Mouse (Mus musculus) spleen, adult 2 months (tissue): Measurements from ENCODE around the gene Cldn7. TPM values are rescaled to one million over a fixed set of nuclear protein-coding genes. Genes with fewer than 3 reads are reported as not detected.
A peak's percentile ranks its signal among the peaks of the same experiment; 100 is the strongest.

Experiments
- DNase-seq, 2 experiments: peaks; one replicate each; pipeline versions ENCODE4 v3.0.0 to v3.0.0-alpha.2; 2012 to 2021; ENCODE audit warnings: low spot score in 2 of 2, low read depth in 1 of 2
- H3K27ac ChIP-seq: fragments of 200-500 bp; 2 replicates; pipeline ENCODE4 v1.5.1; 2012; ENCODE audit warnings: low read length, inconsistent platforms; ENCODE audit not compliant: insufficient read depth
- H3K27me3 ChIP-seq: fragments of 200-500 bp; 2 replicates; pipeline ENCODE4 v1.6.1; 2012; ENCODE audit warnings: mild to moderate bottlenecking, moderate library complexity, low read length, inconsistent platforms; ENCODE audit not compliant: control insufficient read depth, insufficient read depth
- H3K36me3 ChIP-seq: fragments of 200-500 bp; 2 replicates; pipeline ENCODE4 v1.6.1; 2012; ENCODE audit warnings: mild to moderate bottlenecking, low read length, inconsistent platforms; ENCODE audit not compliant: control insufficient read depth, insufficient read depth
- H3K4me1 ChIP-seq: fragments of 200-500 bp; 2 replicates; pipeline ENCODE4 v1.6.1; 2011; ENCODE audit warnings: inconsistent platforms; ENCODE audit not compliant: control insufficient read depth, insufficient read depth, insufficient read length
- H3K4me3 ChIP-seq: fragments of 200-500 bp; 2 replicates; pipeline ENCODE4 v1.5.1; 2011; ENCODE audit warnings: mild to moderate bottlenecking, inconsistent platforms; ENCODE audit not compliant: insufficient read depth, insufficient read length; ENCODE audit errors: extremely low read depth
- CTCF ChIP-seq: fragments of 200-500 bp; IDR thresholded peaks from 2 replicates; pipeline ENCODE4 v1.5.1; 2011; ENCODE audit warnings: mild to moderate bottlenecking, inconsistent platforms; ENCODE audit not compliant: insufficient read depth, insufficient read length, insufficient replicate concordance; ENCODE audit errors: extremely low read depth
- POLR2A ChIP-seq: fragments of 200-500 bp; IDR thresholded peaks from 2 replicates; pipeline ENCODE4 v1.6.1; 2011; ENCODE audit warnings: low read depth, low read length, inconsistent platforms
- WGBS: fragments of 180-500 bp; shearing (Covaris S2); methylation state at CpG from one replicate; pipeline ENCODE4 v1.1.7; 2018; 5-methylcytosine and 5-hydroxymethylcytosine counted together
- polyA plus RNA-seq: library from polyadenylated mRNA; depleted of rRNA; stranded (reverse); fragments of >200 nt; gene quantifications from 2 replicates; pipeline ENCODE4 v1.2.3, GENCODE M21; 2012

The Cldn7 gene
- polyA plus RNA-seq, 1 experiment: 2.0 TPM

DNA sequence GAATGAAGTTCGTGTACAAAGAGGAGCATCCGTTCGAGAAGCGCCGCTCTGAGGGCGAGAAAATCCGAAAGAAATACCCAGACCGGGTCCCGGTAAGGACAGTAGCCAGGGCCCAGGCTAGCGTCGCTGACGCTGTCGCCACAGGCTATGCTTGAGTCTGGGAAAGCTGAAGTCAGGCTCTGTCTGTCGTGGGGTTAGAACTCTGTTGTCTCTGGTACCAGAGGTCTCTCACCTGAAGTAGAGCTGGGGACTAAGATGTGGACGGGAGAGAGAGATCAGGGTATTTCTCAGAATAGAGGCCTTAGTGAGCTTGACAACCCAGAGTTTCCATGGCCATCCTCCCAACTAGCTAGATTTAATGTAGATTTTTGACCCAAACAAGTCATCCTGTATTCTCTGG lies 27.1 kb downstream of the Cldn7 start:
- Histone ChIP-seq H3K27ac (peak overlapping the region; percentile 81), H3K27me3 (no peaks in the 10 kb centered on the region), H3K4me3 (peak overlapping the region; percentile 63), H3K4me1 (peaks cover 7% of the 10 kb centered on the region; the same call in 1 of the 2 replicates), H3K36me3 (peaks cover 19% of the 10 kb centered on the region)
- TF ChIP-seq POLR2A (no peak), CTCF (no peak)
- no peak for DNase-seq
- WGBS: under 1% methylated on average over 15 of the region's 15 CpGs

DNA sequence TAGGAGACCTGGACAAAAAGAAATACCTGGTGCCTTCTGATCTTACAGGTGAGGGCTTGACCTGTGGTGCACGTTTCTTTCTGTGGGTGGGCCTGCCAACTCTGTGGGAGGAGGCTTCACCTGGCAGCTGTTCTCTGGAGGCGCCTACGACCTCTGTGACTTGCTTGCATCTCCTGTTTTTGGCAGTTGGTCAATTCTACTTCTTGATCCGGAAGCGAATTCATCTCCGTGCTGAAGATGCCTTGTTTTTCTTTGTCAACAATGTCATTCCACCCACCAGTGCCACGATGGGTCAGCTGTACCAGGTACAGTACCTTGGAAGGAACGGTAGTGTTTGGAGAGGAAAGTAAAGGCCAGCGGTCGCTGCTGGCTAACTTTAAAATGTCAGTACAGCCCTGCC lies 27.8 kb downstream of the Cldn7 start:
- DNase-seq: no peak
- Histone ChIP-seq H3K4me1 (peaks cover 7% of the 10 kb centered on the region; the same call in 1 of the 2 replicates), H3K27me3 (no peaks in the 10 kb centered on the region), H3K27ac (no peak overlapping the region), H3K4me3 (peak overlapping the region; percentile 37; the same call in 1 of the 2 replicates), H3K36me3 (peaks cover 17% of the 10 kb centered on the region)
- 75% methylated on average over 10 of the region's 10 CpGs for WGBS
- TF ChIP-seq POLR2A (no peak), CTCF (no peak)

DNA sequence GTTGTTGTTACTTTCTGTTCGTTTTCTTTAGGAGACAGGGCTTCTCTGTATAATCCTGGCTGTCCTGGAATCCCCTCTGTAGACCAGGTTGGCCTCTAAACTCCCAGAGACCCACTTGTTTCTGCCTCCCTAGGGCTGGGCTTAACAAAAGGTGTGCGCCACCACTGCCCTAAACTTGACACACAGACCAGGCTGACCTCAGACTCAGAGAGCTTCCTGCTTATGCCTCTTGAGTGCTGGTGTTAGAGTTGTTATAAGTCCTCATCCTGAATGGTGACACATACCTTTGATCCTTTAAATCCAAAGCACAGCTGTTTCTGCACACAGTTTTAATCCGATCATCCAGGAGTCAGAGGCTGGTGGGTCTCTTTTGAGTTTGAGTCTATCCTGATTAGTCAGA lies 28.4 kb downstream of the Cldn7 start:
- H3K27me3 ChIP-seq: no peaks in the 10 kb centered on the region
- H3K4me3 ChIP-seq: no peak overlapping the region
- DNase-seq: no peak
- H3K27ac ChIP-seq: no peak overlapping the region
- 91% methylated on average over 3 of the region's 3 CpGs for WGBS
- peaks cover 9% of the 10 kb centered on the region; the same call in 1 of the 2 replicates for H3K4me1 ChIP-seq
- H3K36me3 ChIP-seq: peaks cover 17% of the 10 kb centered on the region
- no peak for TF ChIP-seq CTCF
- TF ChIP-seq POLR2A: no peak

DNA sequence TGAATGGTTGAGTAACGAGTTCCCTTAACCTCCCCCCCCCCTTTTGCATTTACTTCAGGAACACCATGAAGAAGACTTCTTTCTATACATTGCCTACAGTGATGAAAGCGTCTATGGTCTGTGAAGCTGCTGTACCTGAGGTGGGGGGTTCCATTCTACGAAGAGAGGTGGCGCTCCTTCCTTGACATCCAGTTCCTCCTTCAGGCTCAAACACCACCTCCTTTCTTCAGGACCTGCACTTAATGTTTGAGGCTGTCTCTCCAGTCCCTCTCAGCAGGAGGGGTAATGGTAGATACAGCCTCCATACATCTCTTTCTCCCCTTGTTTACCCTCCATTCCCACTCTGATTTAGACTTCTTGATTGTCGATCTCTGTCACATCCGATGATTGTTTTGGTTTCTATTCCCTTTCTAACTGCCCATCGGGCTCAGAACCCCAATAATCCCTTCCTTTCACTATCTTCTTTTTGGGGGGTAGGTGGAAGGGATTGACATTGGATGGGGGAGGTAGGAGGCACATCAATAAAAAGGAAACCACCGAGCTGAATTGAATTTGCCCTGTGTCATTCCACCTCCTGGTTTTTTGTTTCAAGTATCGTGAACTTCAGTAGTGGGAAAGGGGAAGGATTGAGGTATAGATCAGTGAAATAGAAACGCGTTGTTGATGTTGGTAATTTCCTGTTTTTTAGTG lies 30.0 kb downstream of the Cldn7 start:
- TF ChIP-seq POLR2A: no peak
- TF ChIP-seq CTCF: no peak
- Histone ChIP-seq H3K4me3 (no peak overlapping the region), H3K27ac (no peak overlapping the region), H3K36me3 (peaks cover 30% of the 10 kb centered on the region), H3K4me1 (peaks cover 9% of the 10 kb centered on the region; the same call in 1 of the 2 replicates), H3K27me3 (no peaks in the 10 kb centered on the region)
- 85% methylated on average over 11 of the region's 11 CpGs for WGBS
- DNase-seq: no peak

DNA sequence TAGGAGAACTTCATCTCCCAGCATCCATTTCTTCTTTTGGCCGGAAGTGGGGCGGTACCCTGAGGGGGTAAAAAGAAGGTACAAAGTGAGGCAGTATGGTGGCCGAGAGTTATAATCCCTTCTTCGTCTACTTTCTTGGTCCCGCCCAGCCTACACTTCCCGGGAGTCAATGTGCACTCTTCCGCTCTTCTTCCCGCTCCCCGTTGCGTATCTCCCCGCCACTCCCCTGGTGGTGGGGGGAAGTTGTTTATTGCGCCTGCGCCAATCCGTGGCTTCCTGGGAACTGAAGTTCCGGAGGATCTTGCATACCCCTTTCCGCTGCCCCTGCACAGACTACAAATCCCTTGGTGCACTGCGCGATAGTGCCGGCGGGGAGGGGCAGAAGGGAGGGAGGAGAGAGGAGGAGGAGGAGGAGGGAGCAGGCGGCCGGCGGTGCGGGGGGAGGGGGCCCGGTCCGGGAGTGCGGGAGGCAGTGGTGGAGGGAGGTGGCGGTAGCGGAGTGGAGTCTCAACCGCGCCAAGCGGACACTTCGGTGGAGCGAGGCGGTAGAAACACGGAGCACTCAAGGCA lies 30.9 kb downstream of the Cldn7 start, which contains the start of gene Phf23:
Gene Phf23 (plus strand): TSS at position 387 of the 570 bp plus-strand sequence.
- TF ChIP-seq POLR2A (peak; percentile 25; the same call in 1 of the 2 replicates), CTCF (peak; percentile 11; the same call in 1 of the 2 replicates)
- Histone ChIP-seq H3K27me3 (no peaks in the 10 kb centered on the region), H3K4me1 (peaks cover 9% of the 10 kb centered on the region; the same call in 1 of the 2 replicates), H3K27ac (peak within 1 kb of the TSS; percentile 92), H3K36me3 (peaks cover 30% of the 10 kb centered on the region), H3K4me3 (peak within 1 kb of the TSS; percentile 91)
- WGBS: 2% methylated on average over 36 of the region's 36 CpGs
- DNase-seq: peak; percentile 97 to 98

DNA sequence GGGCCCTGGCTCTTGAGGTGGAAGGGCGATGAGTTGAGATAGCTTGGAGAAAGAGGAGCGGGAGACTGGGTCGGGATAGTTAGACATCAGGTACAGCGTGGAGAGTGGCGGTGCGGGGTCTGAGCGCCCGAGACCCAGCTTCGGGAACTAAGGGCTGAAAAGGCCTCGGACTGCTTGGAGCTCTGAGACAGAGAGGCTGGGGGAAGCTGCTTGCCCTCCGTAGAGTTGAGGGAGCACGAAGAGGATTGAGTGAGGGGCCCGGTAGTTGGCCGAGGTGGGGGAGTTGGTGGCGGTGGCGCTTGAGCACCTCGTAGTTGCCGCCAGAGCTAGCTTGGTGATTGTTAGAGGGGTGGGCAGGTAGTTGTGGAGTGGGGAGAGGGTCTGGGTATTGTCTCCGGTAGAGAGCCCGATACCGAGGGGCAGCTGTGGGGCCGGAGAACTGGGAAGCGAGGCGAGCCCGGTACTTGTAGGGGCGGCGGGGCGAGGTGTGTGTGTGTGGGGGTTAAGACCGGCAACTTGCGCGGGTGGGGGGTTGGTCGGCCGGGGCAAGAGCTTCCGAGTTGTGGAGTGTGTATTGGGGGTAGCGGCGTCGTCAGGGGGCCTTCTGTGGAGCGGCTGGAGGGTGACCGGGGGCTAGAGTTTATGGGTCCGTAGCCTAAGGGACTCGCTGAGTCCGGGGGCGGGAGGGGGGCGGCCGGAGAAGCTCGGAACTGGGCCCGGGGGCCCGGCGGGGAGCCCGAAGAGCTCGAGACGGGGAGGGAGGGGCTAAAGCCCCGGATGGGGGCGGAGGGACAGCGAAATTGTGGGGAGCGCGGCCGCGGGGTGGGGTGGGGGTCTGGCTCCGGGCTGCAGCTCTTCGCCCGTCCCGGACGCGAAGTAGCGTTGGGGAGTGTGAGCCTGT lies 31.8 kb downstream of the Cldn7 start:
- H3K27ac ChIP-seq: peak overlapping the region; percentile 98
- no peaks in the 10 kb centered on the region for H3K27me3 ChIP-seq
- DNase-seq: peak in 1 of 2 experiments; percentile 68
- TF ChIP-seq POLR2A: no peak
- no peak for TF ChIP-seq CTCF
- peak overlapping the region; percentile 91 for H3K4me3 ChIP-seq
- H3K4me1 ChIP-seq: peaks cover 13% of the 10 kb centered on the region; the same call in 1 of the 2 replicates
- WGBS: 1% methylated on average over 61 of the region's 66 CpGs
- peaks cover 30% of the 10 kb centered on the region for H3K36me3 ChIP-seq
